Comparison of ENCODE assay signal across 17 mouse cellular contexts in the genomic region with DNA sequence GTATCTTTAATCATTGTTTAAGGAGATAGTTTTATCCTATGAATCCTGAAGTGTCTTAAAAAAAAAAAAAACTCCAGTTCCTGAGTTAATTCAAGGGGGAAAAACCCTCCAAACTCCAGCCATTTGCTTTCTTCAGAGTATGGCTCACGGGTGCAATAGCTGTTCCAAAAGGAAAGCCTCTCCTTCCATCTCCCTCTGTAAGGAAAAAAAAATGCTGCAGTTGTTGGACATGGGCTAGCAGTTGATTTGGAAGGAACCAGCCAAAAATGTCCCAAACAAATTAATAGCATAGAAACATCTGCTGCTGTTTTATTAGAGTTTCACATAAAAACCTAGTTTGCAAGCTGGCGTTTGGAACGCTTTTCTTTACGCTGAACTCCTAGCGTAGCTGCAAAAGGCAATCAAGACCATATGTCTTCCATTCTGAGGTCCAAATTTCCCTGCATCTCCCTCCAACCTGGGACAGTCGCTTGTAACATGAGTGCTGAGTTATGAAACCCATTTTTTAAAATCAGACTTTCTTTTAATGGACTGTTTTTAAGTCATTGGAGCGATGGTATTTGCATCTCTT.
DNase-seq lines count a peak whose midpoint lies in the region; ATAC-seq and TF ChIP-seq lines count a peak whose summit lies in the region.
"Had no signal": no experiment of that assay in that cellular context is flagged by ENCODE, and none has a peak within 500 bp of the region (broad histone marks: within the 10 kb centered on the region; RNA-seq: fewer than 3 reads in every experiment).

No protein-coding gene starts in this region.

- no peak for ATAC-seq in embryonic facial prominence, embryonic 11.5 days (replicated peaks; ENCODE audit: insufficient number of reproducible peaks, low FRiP score, low TSS enrichment, low read depth)
- no peak for ATAC-seq in lung, embryonic 14.5 days (ENCODE audit: insufficient read depth)
- peak; percentile 72; the same call in 1 of the 2 replicates for ATAC-seq in embryonic facial prominence, embryonic 14.5 days (ENCODE audit: low read depth)
- ATAC-seq: inflammation-experienced regulatory T-cells, adult 6 months had no signal

- H3K4me3 ChIP-seq in embryonic facial prominence, embryonic 11.5 days (ENCODE audit: low read depth, low read length) = no peak overlapping the region
- no peak overlapping the region for H3K4me3 ChIP-seq in embryonic facial prominence, embryonic 10.5 days
- no peak overlapping the region for H3K4me3 ChIP-seq in lung, embryonic 14.5 days (ENCODE audit: low read depth, low read length)
- no peak overlapping the region for H3K4me3 ChIP-seq in embryonic facial prominence, embryonic 14.5 days (ENCODE audit: low read depth, low read length)
- H3K4me3 ChIP-seq: erythroblast, embryonic 14.5 days; heart, embryonic 10.5 days; lung, embryonic 15.5 days had no signal

- DNase-seq in embryonic facial prominence, embryonic 11.5 days (ENCODE audit: low spot score) = peak; percentile 83
- DNase-seq in embryonic facial prominence, embryonic 10.5 days (ENCODE audit: low spot score) = no peak
- peak; percentile 66 for DNase-seq in lung, embryonic 14.5 days
- no peak for DNase-seq in lung, postnatal 25 days (ENCODE audit: low spot score)
- peak; percentile 95 for DNase-seq in embryonic facial prominence, embryonic 14.5 days (ENCODE audit: low spot score)
- DNase-seq in telencephalon, adult 2 months (ENCODE audit: low read depth, low spot score) = peak; percentile 12
- no peak for DNase-seq in frontal cortex, postnatal 10 days (ENCODE audit: low spot score in 2 of 2)
- DNase-seq in left cerebral cortex, adult 9 months (ENCODE audit: low spot score in 2 of 2) = no peak
- DNase-seq: adrenal gland, adult 2 months; B cell, adult 2 months; gastrocnemius, postnatal 14 days; kidney, postnatal 10 days; left cerebral cortex, postnatal 4 days had no signal

- no peaks in the 10 kb centered on the region for H3K36me3 ChIP-seq in embryonic facial prominence, embryonic 11.5 days (replicated peaks; ENCODE audit: control insufficient read depth, insufficient read depth, low read depth, low read length)
- no peaks in the 10 kb centered on the region for H3K36me3 ChIP-seq in embryonic facial prominence, embryonic 10.5 days (replicated peaks)
- H3K36me3 ChIP-seq in lung, embryonic 14.5 days (ENCODE audit: insufficient read depth) = no peaks in the 10 kb centered on the region
- no peaks in the 10 kb centered on the region for H3K36me3 ChIP-seq in embryonic facial prominence, embryonic 14.5 days (ENCODE audit: control insufficient read depth, insufficient read depth, low read length)
- H3K36me3 ChIP-seq: heart, embryonic 10.5 days; lung, embryonic 15.5 days had no signal

- H3K9me3 ChIP-seq in embryonic facial prominence, embryonic 11.5 days (replicated peaks; ENCODE audit: control insufficient read depth, low read length) = no peaks in the 10 kb centered on the region
- no peaks in the 10 kb centered on the region for H3K9me3 ChIP-seq in embryonic facial prominence, embryonic 10.5 days
- H3K9me3 ChIP-seq in lung, embryonic 14.5 days (ENCODE audit: low read depth, low read length) = no peaks in the 10 kb centered on the region
- no peaks in the 10 kb centered on the region for H3K9me3 ChIP-seq in embryonic facial prominence, embryonic 14.5 days (ENCODE audit: control insufficient read depth, low read length)
- H3K9me3 ChIP-seq: heart, embryonic 10.5 days; lung, embryonic 15.5 days had no signal

- no peaks in the 10 kb centered on the region for H3K27me3 ChIP-seq in embryonic facial prominence, embryonic 11.5 days (ENCODE audit: control insufficient read depth, insufficient read depth, low read length)
- no peaks in the 10 kb centered on the region for H3K27me3 ChIP-seq in embryonic facial prominence, embryonic 10.5 days (replicated peaks; ENCODE audit: low read depth, poor library complexity, severe bottlenecking)
- H3K27me3 ChIP-seq in lung, embryonic 14.5 days (ENCODE audit: insufficient read depth, low read length) = no peaks in the 10 kb centered on the region
- no peaks in the 10 kb centered on the region for H3K27me3 ChIP-seq in embryonic facial prominence, embryonic 14.5 days (replicated peaks; ENCODE audit: control insufficient read depth, insufficient read depth, low read length)
- H3K27me3 ChIP-seq: lung, embryonic 15.5 days had no signal

- 38% methylated on average over 7 of the region's 7 CpGs for WGBS in embryonic facial prominence, embryonic 11.5 days
- WGBS in embryonic facial prominence, embryonic 10.5 days = 45% methylated on average over 7 of the region's 7 CpGs
- WGBS in lung, embryonic 14.5 days = 55% methylated on average over 7 of the region's 7 CpGs
- 28% methylated on average over 7 of the region's 7 CpGs for WGBS in embryonic facial prominence, embryonic 14.5 days

- TF ChIP-seq CTCF in lung, embryonic 14.5 days (IDR thresholded peaks at IDR 0.05; ENCODE audit: low read depth) = no peak

- H3K9ac ChIP-seq in embryonic facial prominence, embryonic 11.5 days (replicated peaks; ENCODE audit: low read length) = no peak overlapping the region
- H3K9ac ChIP-seq in lung, embryonic 14.5 days = no peak overlapping the region
- no peak overlapping the region for H3K9ac ChIP-seq in embryonic facial prominence, embryonic 14.5 days (ENCODE audit: low read depth, low read length)
- H3K9ac ChIP-seq: lung, embryonic 15.5 days had no signal

- H3K4me1 ChIP-seq in embryonic facial prominence, embryonic 11.5 days (ENCODE audit: control insufficient read depth, insufficient read depth, low read length) = peaks cover 3% of the 10 kb centered on the region; the same call in 1 of the 2 replicates
- peaks cover 46% of the 10 kb centered on the region for H3K4me1 ChIP-seq in embryonic facial prominence, embryonic 10.5 days
- no peaks in the 10 kb centered on the region for H3K4me1 ChIP-seq in lung, embryonic 14.5 days (ENCODE audit: insufficient read depth)
- peaks cover 23% of the 10 kb centered on the region for H3K4me1 ChIP-seq in embryonic facial prominence, embryonic 14.5 days (ENCODE audit: control insufficient read depth, insufficient read depth, low read length)

- no peak overlapping the region for H3K4me2 ChIP-seq in embryonic facial prominence, embryonic 11.5 days (ENCODE audit: low read depth, low read length)
- H3K4me2 ChIP-seq in lung, embryonic 14.5 days = no peak overlapping the region
- H3K4me2 ChIP-seq in embryonic facial prominence, embryonic 14.5 days (ENCODE audit: low read depth, low read length) = peak overlapping the region; percentile 32
- H3K4me2 ChIP-seq: lung, embryonic 15.5 days had no signal

- no peak overlapping the region for H3K27ac ChIP-seq in embryonic facial prominence, embryonic 11.5 days (replicated peaks; ENCODE audit: low read depth, low read length)
- H3K27ac ChIP-seq in embryonic facial prominence, embryonic 10.5 days (replicated peaks) = no peak overlapping the region
- 0 out of 2 replicates have a peak overlapping the region, but pooled peaks have one; percentile 18 for H3K27ac ChIP-seq in lung, embryonic 14.5 days (ENCODE audit: low read depth)
- H3K27ac ChIP-seq in embryonic facial prominence, embryonic 14.5 days (replicated peaks; ENCODE audit: low read depth, low read length) = peak overlapping the region; percentile 22; the same call in 1 of the 2 replicates
- H3K27ac ChIP-seq: heart, embryonic 10.5 days; lung, embryonic 15.5 days had no signal

Comparison
In these comparisons a context has a peak if more than half of its experiments do, and no peak if none do; other contexts are left out.
1. DNase-seq: peak in embryonic facial prominence, embryonic 11.5 days (single experiment), lung, embryonic 14.5 days (single experiment), embryonic facial prominence, embryonic 14.5 days (single experiment) and telencephalon, adult 2 months (single experiment); none in embryonic facial prominence, embryonic 10.5 days (single experiment), lung, postnatal 25 days (single experiment), frontal cortex, postnatal 10 days (0 of 2) and left cerebral cortex, adult 9 months (0 of 2).
2. H3K27ac ChIP-seq: peak in lung, embryonic 14.5 days (single experiment) and embryonic facial prominence, embryonic 14.5 days (single experiment); none in embryonic facial prominence, embryonic 11.5 days (single experiment) and embryonic facial prominence, embryonic 10.5 days (single experiment).